Mouse (Mus musculus) CH12.LX (cell line): ENCODE data around the gene Cep97. TPM values are rescaled to one million over a fixed set of nuclear protein-coding genes. Genes with fewer than 3 reads are reported as not detected.
A peak's percentile ranks its signal among the peaks of the same experiment; 100 is the strongest.

Source experiments
- DNase-seq: peaks from one replicate; pipeline ENCODE4 v3.0.0-alpha.2; 2013; ENCODE audit errors: extremely low read depth
- H3K27ac ChIP-seq: 2 replicates; pipeline ENCODE4 v1.5.1; 2012; ENCODE audit warnings: low read depth, mild to moderate bottlenecking, control low read depth, moderate library complexity; ENCODE audit not compliant: insufficient read depth
- H3K27me3 ChIP-seq: replicated peaks from 2 replicates; pipeline ENCODE3; 2012; ENCODE audit warnings: inconsistent platforms
- H3K36me3 ChIP-seq, 2 experiments: replicated peaks in 1 of 2; 2 replicates each; pipeline versions ENCODE3 to v1.6.1; 2012; ENCODE audit warnings: inconsistent platforms in 1 of 2, low read length in 1 of 2, mild to moderate bottlenecking in 1 of 2, mixed read lengths in 1 of 2, moderate library complexity in 1 of 2; ENCODE audit not compliant: control insufficient read depth in 1 of 2, insufficient read depth in 1 of 2
- H3K4me1 ChIP-seq, 2 experiments: 2 replicates each; pipeline ENCODE4 v1.6.1; 2012; ENCODE audit warnings: inconsistent platforms in 1 of 2, moderate library complexity in 1 of 2; ENCODE audit not compliant: insufficient read depth in 2 of 2, control insufficient read depth in 1 of 2
- H3K4me2 ChIP-seq: 2 replicates; pipeline ENCODE4 v1.6.1; 2012; ENCODE audit warnings: low read depth, mild to moderate bottlenecking, control low read depth; ENCODE audit not compliant: poor library complexity, insufficient read depth, severe bottlenecking
- H3K4me3 ChIP-seq, 3 experiments: fragments of 150-350 bp in 1 of 3; sonication (generic) in 1 of 3; replicated peaks in 1 of 3; 2 replicates each; pipeline versions ENCODE3 to v1.5.1; 2011 to 2012; ENCODE audit warnings: low read depth in 2 of 3, low read length in 2 of 3, mild to moderate bottlenecking in 2 of 3, moderate library complexity in 2 of 3, control low read depth in 1 of 3, improper control_type of control experiment in 1 of 3, inconsistent platforms in 1 of 3, mixed read lengths in 1 of 3; ENCODE audit not compliant: poor library complexity in 1 of 3
- H3K79me2 ChIP-seq: replicated peaks from 2 replicates; pipeline ENCODE4 v1.6.1; 2012; ENCODE audit warnings: mild to moderate bottlenecking, moderate library complexity; ENCODE audit not compliant: control insufficient read depth, poor library complexity, insufficient read depth, severe bottlenecking; ENCODE audit errors: extremely low read depth
- H3K9ac ChIP-seq: 2 replicates; pipeline ENCODE4 v1.6.1; 2012; ENCODE audit warnings: low read depth, mild to moderate bottlenecking, control low read depth, moderate library complexity; ENCODE audit not compliant: insufficient read depth
- H3K9me3 ChIP-seq: replicated peaks from 2 replicates; pipeline ENCODE3; 2012; ENCODE audit warnings: low read length, inconsistent platforms, mixed read lengths
- BHLHE40 ChIP-seq: IDR thresholded peaks from 2 replicates; pipeline ENCODE4 v1.6.1; 2011; ENCODE audit warnings: mild to moderate bottlenecking, low read depth, low read length, improper control_type of control experiment
- CHD1 ChIP-seq: IDR thresholded peaks from 2 replicates; pipeline ENCODE4 v1.6.1; 2012; ENCODE audit warnings: low read depth, low read length, improper control_type of control experiment, inconsistent platforms
- CTCF ChIP-seq, 2 experiments: IDR thresholded peaks in 1 of 2; conservative IDR thresholded peaks in 1 of 2; 2 replicates each; pipeline ENCODE4 v1.5.1; 2011 to 2012; ENCODE audit warnings: low read depth in 2 of 2, low read length in 2 of 2, improper control_type of control experiment in 1 of 2, inconsistent platforms in 1 of 2, mild to moderate bottlenecking in 1 of 2, moderate library complexity in 1 of 2
- ELF1 ChIP-seq: IDR thresholded peaks from 2 replicates; pipeline ENCODE4 v1.6.1; 2014; ENCODE audit warnings: low read depth, mild to moderate bottlenecking, inconsistent platforms, low read length, improper control_type of control experiment
- ETS1 ChIP-seq: conservative IDR thresholded peaks from 2 replicates; pipeline ENCODE4 v1.6.1; 2012; ENCODE audit warnings: low read depth, mild to moderate bottlenecking, inconsistent platforms, low read length, improper control_type of control experiment, moderate library complexity
- GABPA ChIP-seq: IDR thresholded peaks from 2 replicates; pipeline ENCODE4 v1.6.1; 2012; ENCODE audit warnings: low read depth, low read length, improper control_type of control experiment, inconsistent platforms; ENCODE audit not compliant: insufficient replicate concordance
- IRF4 ChIP-seq: IDR thresholded peaks from 2 replicates; pipeline ENCODE4 v1.6.1; 2014; ENCODE audit warnings: low read depth, mild to moderate bottlenecking, inconsistent platforms, low read length, improper control_type of control experiment
- JUN ChIP-seq: IDR thresholded peaks from 2 replicates; pipeline ENCODE4 v1.6.1; 2011; ENCODE audit warnings: low read depth, mild to moderate bottlenecking, low read length, improper control_type of control experiment, moderate library complexity; ENCODE audit not compliant: insufficient read depth
- JUND ChIP-seq: conservative IDR thresholded peaks from 2 replicates; pipeline ENCODE4 v1.6.1; 2011; ENCODE audit warnings: low read depth, low read length, improper control_type of control experiment
- KAT2A ChIP-seq: IDR thresholded peaks from 2 replicates; pipeline ENCODE4 v1.6.1; 2012; ENCODE audit warnings: low read length, improper control_type of control experiment, inconsistent platforms; ENCODE audit not compliant: insufficient replicate concordance
- MAX ChIP-seq: IDR thresholded peaks from 2 replicates; pipeline ENCODE4 v1.6.1; 2011; ENCODE audit warnings: low read length, improper control_type of control experiment
- MYC ChIP-seq: IDR thresholded peaks from 2 replicates; pipeline ENCODE4 v1.6.1; 2011; ENCODE audit warnings: low read depth, mild to moderate bottlenecking, improper control_type of control experiment, low read length
- NRF1 ChIP-seq: IDR thresholded peaks from 2 replicates; pipeline ENCODE4 v1.6.1; 2014; ENCODE audit warnings: low read depth, mild to moderate bottlenecking, inconsistent platforms, low read length, improper control_type of control experiment, moderate library complexity
- PAX5 ChIP-seq: IDR thresholded peaks from 2 replicates; pipeline ENCODE4 v1.6.1; 2012; ENCODE audit warnings: low read length, inconsistent platforms, mixed read lengths
- RAD21 ChIP-seq: IDR thresholded peaks from 2 replicates; pipeline ENCODE4 v1.6.1; 2011; ENCODE audit warnings: low read depth, mild to moderate bottlenecking, low read length, improper control_type of control experiment, moderate library complexity
- RCOR1 ChIP-seq: conservative IDR thresholded peaks from 2 replicates; pipeline ENCODE4 v1.6.1; 2012; ENCODE audit warnings: low read depth, mild to moderate bottlenecking, inconsistent platforms, low read length, improper control_type of control experiment
- SMC3 ChIP-seq: IDR thresholded peaks from 2 replicates; pipeline ENCODE4 v1.6.1; 2011; ENCODE audit warnings: low read depth, low read length, improper control_type of control experiment
- UBTF ChIP-seq: IDR thresholded peaks from 2 replicates; pipeline ENCODE4 v1.6.1; 2012; ENCODE audit warnings: low read depth, mild to moderate bottlenecking, inconsistent platforms, low read length, improper control_type of control experiment, moderate library complexity
- USF2 ChIP-seq: conservative IDR thresholded peaks from 2 replicates; pipeline ENCODE4 v1.6.1; 2011; ENCODE audit warnings: low read depth, low read length, improper control_type of control experiment
- ZC3H11A ChIP-seq: IDR thresholded peaks from 2 replicates; pipeline ENCODE4 v1.6.1; 2012; ENCODE audit warnings: low read depth, mild to moderate bottlenecking, inconsistent platforms, low read length, improper control_type of control experiment
- ZKSCAN1 ChIP-seq: IDR thresholded peaks from 2 replicates; pipeline ENCODE4 v1.6.1; 2012; ENCODE audit warnings: low read depth, inconsistent platforms, low read length, improper control_type of control experiment, borderline replicate concordance
- dilution Hi-C: fragments of 300-500 bp; cut with MboI; formaldehyde crosslinking; loops from 2 replicates; pipeline ENCODE4 v1.14.3; 2020; ENCODE audit warnings: low sequenced_read_pairs; ENCODE audit not compliant: extremely low pct_unique_long_range_greater_than_20kb, extremely low pct_ligation_motif_present
- in situ Hi-C: fragments of 300-500 bp; cut with MboI; formaldehyde crosslinking; loops from 3 replicates; pipeline ENCODE4 v1.14.3; 2019; ENCODE audit warnings: low sequenced_read_pairs, low pct_ligation_motif_present, low pct_unique_long_range_greater_than_20kb, mixed read lengths
- polyA plus RNA-seq: library from polyadenylated mRNA; unstranded; fragments of >175 nt; gene quantifications from 2 replicates; pipeline ENCODE4 v1.2.1, GENCODE M21; 2012; ENCODE audit warnings: low read depth; ENCODE audit not compliant: insufficient read length
- total RNA-seq, 2 experiments: library from RNA; depleted of rRNA; stranded (reverse); fragments of 300-350 nt in 1 of 2; fragments of >200 nt in 1 of 2; gene quantifications; 2 replicates each; pipeline ENCODE4 v1.2.3; 2012 to 2014

The Cep97 gene
- total and polyA plus RNA-seq, 3 experiments = 19.2 to 27.5 (median 24.9) TPM

DNA sequence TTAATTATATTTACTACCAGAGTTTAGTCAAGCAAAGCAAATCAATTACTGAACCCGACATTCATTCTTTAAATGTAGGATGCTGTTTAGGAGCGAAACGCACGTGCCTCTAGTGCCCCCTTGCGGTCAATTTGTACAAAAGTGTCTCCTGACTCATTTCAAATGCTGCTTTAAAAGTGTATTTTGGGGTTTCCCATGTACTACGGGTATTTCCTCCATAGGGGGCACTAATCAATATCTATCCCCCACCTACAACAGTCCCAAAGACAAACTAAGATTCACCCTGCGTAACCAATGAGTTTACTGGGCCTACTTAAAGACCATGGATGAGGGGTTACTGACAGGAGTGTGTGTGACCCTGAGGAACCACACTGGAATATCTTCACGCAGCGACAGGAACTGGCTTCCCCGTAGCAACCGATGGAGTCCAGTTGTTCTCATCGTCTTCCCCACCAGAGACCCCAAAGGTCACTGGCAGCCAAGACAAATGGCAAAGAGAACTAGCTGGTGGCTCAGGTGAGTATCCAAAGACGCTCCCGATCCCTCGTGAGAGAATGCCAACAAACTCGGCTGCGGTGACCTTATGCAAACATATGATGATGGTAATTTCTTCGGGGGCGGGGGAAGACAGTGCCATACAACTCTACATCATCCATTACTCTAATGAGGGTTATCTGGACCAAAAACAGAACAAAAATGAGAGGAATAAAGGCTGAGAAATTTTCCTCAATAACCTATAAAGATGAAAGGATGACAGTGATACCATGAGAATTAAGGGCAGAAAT is 81.5 kb downstream of the Cep97 start:
- dilution Hi-C loops = no loop called here
- Histone ChIP-seq H3K9ac (no peak overlapping the region), H3K4me1 (peaks cover 18 to 40% of the 10 kb centered on the region in 2 experiments), H3K36me3 (peaks cover 43 to 57% of the 10 kb centered on the region in 2 experiments), H3K4me2 (no peak overlapping the region), H3K27me3 (no peaks in the 10 kb centered on the region), H3K9me3 (peaks cover 9% of the 10 kb centered on the region), H3K4me3 (no peak overlapping the region), H3K27ac (no peak overlapping the region), H3K79me2 (no peaks in the 10 kb centered on the region)
- DNase-seq = peak; percentile 96
- TF ChIP-seq ZC3H11A (peak; percentile 97), PAX5 (no peak), MAX (peak; percentile 97), JUND (peak; percentile 70), SMC3 (peak; percentile 99), KAT2A (no peak), ETS1 (peak; percentile 38; the same call in 1 of the 2 replicates), NRF1 (no peak), GABPA (no peak), MYC (peak; percentile 69; the same call in 1 of the 2 replicates), CTCF (conservative IDR thresholded peaks at IDR 0.05 in 1 of 2, IDR thresholded peaks at IDR 0.05 in 1 of 2; ENCODE audit: low read depth in 2 of 2, low read length in 2 of 2) (peak; percentile 99), CHD1 (no peak), JUN (no peak), RCOR1 (no peak), ELF1 (no peak), ZKSCAN1 (no peak), IRF4 (peak; percentile 51; the same call in 1 of the 2 replicates), BHLHE40 (peak; percentile 86), UBTF (no peak), USF2 (no peak), RAD21 (peak; percentile 100)
- in situ Hi-C loops = loop anchor here (25.0 kb wide), 1 partner anchor 716 kb away; no protein-coding TSS in a partner anchor
